Mouse (Mus musculus): ENCODE data around the gene Fras1. TPM values are rescaled to one million over a fixed set of nuclear protein-coding genes. Genes with fewer than 3 reads are reported as not detected.

Fras1 gene
- polyA plus RNA-seq, 1 experiment = not detected

DNA sequence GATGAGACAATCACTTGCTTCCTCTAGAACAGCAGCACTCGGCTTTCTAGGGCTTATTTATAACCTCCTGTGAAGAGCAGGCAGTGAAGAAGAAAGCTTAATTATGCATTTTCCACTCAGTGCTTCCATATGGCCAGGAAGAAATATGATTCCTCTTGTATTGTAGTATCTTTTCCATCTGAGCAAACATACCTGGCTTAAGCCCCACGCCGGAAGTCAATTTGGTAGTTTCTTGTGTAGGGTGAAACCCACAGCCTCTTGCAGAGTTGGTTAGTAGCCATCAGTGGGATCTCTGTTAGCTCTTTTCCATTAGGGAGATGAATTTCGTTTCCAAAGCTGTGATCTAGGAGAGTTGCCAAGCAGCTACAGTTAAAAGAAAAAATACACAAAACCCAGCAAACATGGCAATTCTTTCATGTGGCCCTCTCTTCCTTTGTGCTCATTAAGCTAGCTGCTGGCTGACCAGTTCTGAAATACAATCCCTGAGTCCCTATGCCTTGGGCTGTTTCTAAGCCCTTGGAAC is 83.7 kb downstream of the Fras1 start:
- H3K4me3 ChIP-seq (ENCODE audit: insufficient read depth, low read depth, low read length) = no peak overlapping the region
- 17% methylated on average over 4 of the region's 4 CpGs for WGBS
- TF ChIP-seq POLR2A (IDR thresholded peaks at IDR 0.05; ENCODE audit: insufficient read depth, low read depth, low read length) (no peak), CTCF (IDR thresholded peaks at IDR 0.05; ENCODE audit: insufficient read depth, low read depth, low read length) (no peak)
- peaks cover 3% of the 10 kb centered on the region; the same call in 1 of the 2 replicates for H3K4me1 ChIP-seq (ENCODE audit: control insufficient read depth, insufficient read depth, low read length)
- peak overlapping the region; percentile 69 for H3K27ac ChIP-seq (ENCODE audit: insufficient read depth, low read depth, low read length)

DNA sequence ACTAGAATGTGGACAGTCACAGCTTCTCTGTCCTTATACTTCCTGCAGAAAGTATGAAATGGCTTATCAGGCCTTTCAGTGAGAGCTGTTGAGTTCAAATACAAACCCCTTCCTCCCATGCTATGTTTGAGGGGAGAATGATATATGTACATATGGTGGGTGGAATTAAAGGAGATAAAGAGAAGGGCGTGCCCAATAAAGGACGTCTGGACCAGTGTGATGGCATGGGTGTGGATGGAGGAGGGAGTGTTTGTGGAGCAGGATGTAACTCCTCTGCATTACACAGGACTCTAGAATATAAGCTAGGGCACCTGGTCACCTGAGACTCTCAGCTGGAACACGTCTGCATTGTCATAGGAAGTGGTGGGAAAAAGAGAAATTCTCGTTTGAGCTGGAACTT is 85.8 kb downstream of the Fras1 start:
- 85% methylated on average over 4 of the region's 4 CpGs for WGBS
- TF ChIP-seq POLR2A (IDR thresholded peaks at IDR 0.05; ENCODE audit: insufficient read depth, low read depth, low read length) = no peak
- TF ChIP-seq CTCF (IDR thresholded peaks at IDR 0.05; ENCODE audit: insufficient read depth, low read depth, low read length) = no peak
- Histone ChIP-seq H3K4me3 (ENCODE audit: insufficient read depth, low read depth, low read length) (no peak overlapping the region), H3K4me1 (ENCODE audit: control insufficient read depth, insufficient read depth, low read length) (peaks cover 3% of the 10 kb centered on the region; the same call in 1 of the 2 replicates), H3K27ac (ENCODE audit: insufficient read depth, low read depth, low read length) (no peak overlapping the region)

DNA sequence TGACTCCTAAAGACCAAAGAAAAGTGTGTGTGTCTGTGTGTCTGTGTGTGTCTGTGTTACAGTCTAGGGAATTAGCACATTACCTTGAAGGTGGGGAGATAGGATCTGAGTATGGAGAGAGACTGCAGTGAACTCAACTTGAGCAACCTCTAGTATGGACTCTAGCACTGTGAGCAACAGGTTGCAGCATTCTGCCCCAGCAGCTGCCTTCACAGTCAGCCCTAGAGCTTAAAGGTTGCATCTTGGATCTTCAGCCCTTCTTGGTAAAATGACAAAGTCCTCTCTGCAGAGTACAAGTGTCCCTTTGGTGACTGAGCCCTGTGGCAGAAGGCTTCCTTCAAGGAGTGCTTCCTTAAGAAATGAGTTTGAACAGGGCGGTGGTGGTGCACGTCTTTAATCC is 88.4 kb downstream of the Fras1 start:
- 100% methylated on average over 2 of the region's 2 CpGs for WGBS
- Histone ChIP-seq H3K4me3 (ENCODE audit: insufficient read depth, low read depth, low read length) (no peak overlapping the region), H3K4me1 (ENCODE audit: control insufficient read depth, insufficient read depth, low read length) (no peaks in the 10 kb centered on the region), H3K27ac (ENCODE audit: insufficient read depth, low read depth, low read length) (no peak overlapping the region)
- TF ChIP-seq CTCF (IDR thresholded peaks at IDR 0.05; ENCODE audit: insufficient read depth, low read depth, low read length) = no peak
- TF ChIP-seq POLR2A (IDR thresholded peaks at IDR 0.05; ENCODE audit: insufficient read depth, low read depth, low read length) = no peak

DNA sequence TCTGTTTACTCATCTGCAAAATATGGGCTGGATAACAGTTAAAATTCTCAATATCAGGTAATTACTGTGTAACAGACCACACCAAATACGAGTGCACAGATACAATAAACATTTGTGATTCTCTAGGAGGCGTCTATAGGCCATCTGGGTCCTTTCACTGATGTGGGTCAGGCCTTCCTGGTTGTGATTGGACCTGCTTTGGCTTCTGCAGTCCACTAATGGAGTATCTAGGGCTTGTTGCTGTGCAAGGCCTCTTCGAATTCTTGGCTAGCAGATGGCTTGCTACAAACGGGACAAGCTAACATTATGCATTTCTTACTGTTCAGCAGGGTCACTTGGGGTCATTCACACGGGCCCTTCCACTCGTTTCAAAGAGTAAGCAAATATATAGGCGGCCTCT is 92.7 kb downstream of the Fras1 start:
- Histone ChIP-seq H3K27ac (ENCODE audit: insufficient read depth, low read depth, low read length) (no peak overlapping the region), H3K4me3 (ENCODE audit: insufficient read depth, low read depth, low read length) (no peak overlapping the region), H3K4me1 (ENCODE audit: control insufficient read depth, insufficient read depth, low read length) (no peaks in the 10 kb centered on the region)
- TF ChIP-seq POLR2A (IDR thresholded peaks at IDR 0.05; ENCODE audit: insufficient read depth, low read depth, low read length) = no peak
- TF ChIP-seq CTCF (IDR thresholded peaks at IDR 0.05; ENCODE audit: insufficient read depth, low read depth, low read length) = no peak
- WGBS = 76% methylated on average over 7 of the region's 7 CpGs

DNA sequence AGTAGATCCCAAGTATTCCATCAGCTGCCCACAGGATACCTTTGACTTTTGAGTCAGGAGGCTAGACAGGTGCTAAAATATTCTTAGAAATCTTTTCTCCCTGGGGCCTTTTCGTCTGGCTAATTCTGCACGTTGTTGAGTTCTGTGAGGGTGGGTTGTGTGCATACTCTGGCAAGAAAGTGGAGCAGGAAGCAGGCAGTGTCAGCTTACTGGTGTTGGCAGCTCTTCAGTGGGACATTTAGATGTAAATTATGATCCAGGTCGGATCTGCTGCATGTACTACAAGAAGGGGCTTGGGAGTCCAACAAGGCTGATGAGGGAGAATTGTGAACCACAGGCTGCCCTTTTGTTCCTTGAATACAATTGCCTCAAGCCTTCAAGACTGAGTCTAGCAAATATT is 98.2 kb downstream of the Fras1 start:
- no peak for TF ChIP-seq CTCF (IDR thresholded peaks at IDR 0.05; ENCODE audit: insufficient read depth, low read depth, low read length)
- no peak for TF ChIP-seq POLR2A (IDR thresholded peaks at IDR 0.05; ENCODE audit: insufficient read depth, low read depth, low read length)
- 27% methylated on average over 3 of the region's 3 CpGs for WGBS
- Histone ChIP-seq H3K27ac (ENCODE audit: insufficient read depth, low read depth, low read length) (no peak overlapping the region), H3K4me3 (ENCODE audit: insufficient read depth, low read depth, low read length) (no peak overlapping the region), H3K4me1 (ENCODE audit: control insufficient read depth, insufficient read depth, low read length) (no peaks in the 10 kb centered on the region)

DNA sequence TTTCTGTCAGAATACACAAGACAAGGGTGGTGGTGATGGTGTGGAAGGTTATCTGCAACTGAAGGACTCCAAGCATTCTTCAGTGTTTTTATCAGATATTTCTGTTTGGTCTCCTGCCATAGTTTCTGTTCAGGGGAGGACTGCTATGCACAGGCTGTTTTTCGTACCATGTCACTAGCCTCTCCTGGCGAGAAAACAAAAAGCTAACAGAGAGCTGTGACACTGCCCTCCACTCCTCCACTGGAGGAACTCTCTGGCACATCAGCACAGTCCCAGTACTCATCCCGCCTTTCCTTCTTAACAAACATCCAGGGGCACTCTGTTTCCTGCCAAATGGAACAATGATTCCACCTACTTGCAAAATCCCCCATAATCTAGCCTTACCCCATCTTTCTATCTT is 101.7 kb downstream of the Fras1 start:
- Histone ChIP-seq H3K27ac (ENCODE audit: insufficient read depth, low read depth, low read length) (no peak overlapping the region), H3K4me1 (ENCODE audit: control insufficient read depth, insufficient read depth, low read length) (no peaks in the 10 kb centered on the region), H3K4me3 (ENCODE audit: insufficient read depth, low read depth, low read length) (no peak overlapping the region)
- 77% methylated on average over 3 of the region's 3 CpGs for WGBS
- no peak for TF ChIP-seq POLR2A (IDR thresholded peaks at IDR 0.05; ENCODE audit: insufficient read depth, low read depth, low read length)
- no peak for TF ChIP-seq CTCF (IDR thresholded peaks at IDR 0.05; ENCODE audit: insufficient read depth, low read depth, low read length)

DNA sequence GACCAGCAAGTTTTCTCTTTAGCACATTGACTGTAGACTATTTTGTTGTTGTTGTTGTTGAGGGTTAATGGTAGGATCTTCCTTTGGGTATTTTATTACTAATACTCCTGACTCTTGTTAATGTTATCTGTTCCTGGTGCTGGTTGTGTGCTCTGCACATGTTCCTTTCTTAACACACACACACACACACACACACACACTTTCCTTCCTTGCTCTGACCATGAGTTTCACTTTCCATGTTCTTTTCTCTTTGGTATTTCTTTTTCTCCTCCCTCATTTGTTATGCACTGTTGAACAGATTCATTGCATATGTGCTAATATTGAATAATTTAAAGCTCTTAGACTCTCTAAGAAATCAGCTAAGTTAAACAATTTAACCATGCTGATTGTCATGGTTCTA is 105.2 kb downstream of the Fras1 start:
- no peak for TF ChIP-seq POLR2A (IDR thresholded peaks at IDR 0.05; ENCODE audit: insufficient read depth, low read depth, low read length)
- TF ChIP-seq CTCF (IDR thresholded peaks at IDR 0.05; ENCODE audit: insufficient read depth, low read depth, low read length) = no peak
- Histone ChIP-seq H3K27ac (ENCODE audit: insufficient read depth, low read depth, low read length) (no peak overlapping the region), H3K4me1 (ENCODE audit: control insufficient read depth, insufficient read depth, low read length) (no peaks in the 10 kb centered on the region), H3K4me3 (ENCODE audit: insufficient read depth, low read depth, low read length) (no peak overlapping the region)

DNA sequence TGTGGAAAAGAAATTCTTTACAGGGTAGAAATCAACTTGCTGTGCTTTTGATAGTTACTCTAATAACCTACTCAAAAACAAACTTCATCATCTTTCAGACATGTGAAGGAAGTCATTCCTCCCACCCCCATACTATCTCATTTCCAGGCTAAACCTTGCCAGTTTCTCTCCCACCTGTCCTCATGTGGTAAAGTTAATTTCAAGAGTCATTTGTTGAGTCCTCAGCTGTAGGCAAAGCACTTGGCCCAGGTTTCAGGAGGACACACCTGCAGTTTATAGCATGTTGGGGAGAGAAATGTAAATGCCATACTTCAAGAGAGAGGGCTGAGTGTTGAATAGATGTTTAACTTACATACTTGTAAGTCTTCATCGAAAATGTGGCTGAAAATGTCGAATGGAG is 107.4 kb downstream of the Fras1 start:
- Histone ChIP-seq H3K4me3 (ENCODE audit: insufficient read depth, low read depth, low read length) (no peak overlapping the region), H3K27ac (ENCODE audit: insufficient read depth, low read depth, low read length) (no peak overlapping the region), H3K4me1 (ENCODE audit: control insufficient read depth, insufficient read depth, low read length) (no peaks in the 10 kb centered on the region)
- WGBS = 90% methylated on average over 2 of the region's 2 CpGs
- TF ChIP-seq POLR2A (IDR thresholded peaks at IDR 0.05; ENCODE audit: insufficient read depth, low read depth, low read length) (no peak), CTCF (IDR thresholded peaks at IDR 0.05; ENCODE audit: insufficient read depth, low read depth, low read length) (no peak)

DNA sequence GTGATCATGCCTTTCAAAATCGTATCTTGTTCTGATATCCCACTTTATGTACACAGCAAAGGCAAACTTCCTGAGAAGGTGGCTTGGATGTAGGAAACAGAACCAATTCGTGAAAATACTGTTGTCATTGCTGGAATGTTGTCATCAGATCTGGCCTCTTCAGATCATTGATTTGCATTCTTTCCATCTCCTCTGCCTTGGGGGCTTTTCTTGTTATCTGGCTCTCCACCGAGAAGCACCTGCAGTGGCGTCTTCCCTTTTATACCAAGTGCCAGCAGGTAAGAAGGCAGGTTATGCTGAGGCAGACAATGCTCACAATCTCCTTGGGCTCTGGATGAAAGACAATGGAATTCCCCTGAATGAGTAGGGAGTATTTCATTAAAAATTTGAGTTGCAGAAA is 108.3 kb downstream of the Fras1 start:
- Histone ChIP-seq H3K4me1 (ENCODE audit: control insufficient read depth, insufficient read depth, low read length) (no peaks in the 10 kb centered on the region), H3K4me3 (ENCODE audit: insufficient read depth, low read depth, low read length) (no peak overlapping the region)
- whole genome bisulfite sequencing = 86% methylated on average over 4 of the region's 4 CpGs

DNA sequence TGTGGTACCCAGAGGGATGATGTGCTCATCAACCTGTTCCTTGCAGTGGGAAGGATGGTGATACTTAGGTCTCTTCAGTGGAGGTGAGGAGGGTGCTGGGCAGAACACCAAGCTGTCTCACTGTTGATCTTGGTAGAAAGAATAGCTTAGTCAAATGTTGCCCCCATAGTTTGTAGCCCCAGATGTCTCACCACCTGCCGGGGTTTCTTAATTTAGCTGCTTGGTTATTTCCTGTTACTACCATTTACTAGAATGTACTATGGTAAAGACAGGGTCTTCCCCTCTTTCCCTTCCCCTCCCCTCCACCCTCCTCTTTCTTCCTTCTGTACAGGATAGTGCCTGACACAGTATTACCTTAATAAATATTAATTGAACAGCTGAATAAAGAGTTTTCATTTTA is 118.7 kb downstream of the Fras1 start:
- TF ChIP-seq POLR2A (IDR thresholded peaks at IDR 0.05; ENCODE audit: insufficient read depth, low read depth, low read length) (no peak), CTCF (IDR thresholded peaks at IDR 0.05; ENCODE audit: insufficient read depth, low read depth, low read length) (no peak)
- 71% methylated on average over 1 of the region's 1 CpGs for WGBS

More for the DNA sequence above, 108.3 kb downstream of the Fras1 start:
- TF ChIP-seq CTCF (IDR thresholded peaks at IDR 0.05; ENCODE audit: insufficient read depth, low read depth, low read length) (no peak), POLR2A (IDR thresholded peaks at IDR 0.05; ENCODE audit: insufficient read depth, low read depth, low read length) (no peak)
- H3K27ac ChIP-seq (ENCODE audit: insufficient read depth, low read depth, low read length) = no peak overlapping the region

More for the DNA sequence above, 118.7 kb downstream of the Fras1 start:
- H3K4me3 ChIP-seq (ENCODE audit: insufficient read depth, low read depth, low read length) = no peak overlapping the region
- H3K27ac ChIP-seq (ENCODE audit: insufficient read depth, low read depth, low read length) = no peak overlapping the region
- no peaks in the 10 kb centered on the region for H3K4me1 ChIP-seq (ENCODE audit: control insufficient read depth, insufficient read depth, low read length)

Data from olfactory bulb, adult 2 months (tissue).